Mouse (Mus musculus) left cerebral cortex, adult 2 months (tissue): ENCODE measurements around the gene Ppat. TPM values are rescaled to one million over a fixed set of nuclear protein-coding genes. Genes with fewer than 3 reads are reported as not detected.

ENCODE experiments used
- DNase-seq, 2 experiments: peaks; one replicate each; pipeline ENCODE4 v3.0.0; 2021 to 2022; ENCODE audit warnings: low spot score in 2 of 2, mixed read lengths in 1 of 2; ENCODE audit errors: extremely low spot score in 1 of 2
- H3K27ac ChIP-seq: fragments of 200-600 bp; 2 replicates; pipeline ENCODE4 v1.8.1; 2022
- H3K4me3 ChIP-seq: fragments of 200-600 bp; 2 replicates; pipeline ENCODE4 v1.8.1; 2022
- CTCF ChIP-seq: fragments of 200-600 bp; IDR thresholded peaks from 2 replicates; pipeline ENCODE4 v1.8.1; 2022; ENCODE audit warnings: antibody characterized with exemption, mild to moderate bottlenecking, moderate library complexity
- intact Hi-C: fragments of 180-260 bp; cut with DNase I; formaldehyde crosslinking; loops from one replicate; pipeline ENCODE4 v1.15.1; 2025
- total RNA-seq, 2 experiments: library from RNA; stranded (reverse); gene quantifications; 2 replicates each; pipeline ENCODE4 v1.2.3; 2021

Ppat gene
- total RNA-seq, 2 experiments from 2014 or later = 16.6 to 18.9 TPM

- intact Hi-C loops = no loop called here
- DNase-seq = no peak
- Histone ChIP-seq H3K4me3 (no peak overlapping the region), H3K27ac (no peak overlapping the region)
- no peak for TF ChIP-seq CTCF
Observed at GRCm38 (mm10) chr5:76969250-76969649, 17.9 kb upstream of the Ppat start.

DNA sequence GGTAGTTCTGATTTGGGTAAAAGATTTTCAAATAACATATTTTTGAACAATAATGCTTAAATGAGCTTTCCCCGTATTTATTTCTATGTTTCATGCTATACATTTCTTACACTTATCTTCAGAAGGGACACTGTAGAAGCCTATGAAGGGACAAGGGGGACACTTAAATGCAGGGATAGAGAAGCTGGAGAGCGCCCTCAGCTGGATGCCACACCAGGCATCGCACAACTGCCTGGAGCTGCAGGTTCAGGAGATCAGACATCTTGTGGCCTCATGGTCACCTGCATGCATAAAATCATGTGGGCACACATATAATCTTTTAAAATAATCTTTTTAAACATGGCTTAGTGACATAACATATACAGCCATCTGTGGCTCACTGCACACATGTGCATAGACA, 13.3 kb upstream of the Ppat start:
- no peak overlapping the region for H3K27ac ChIP-seq
- intact Hi-C loops = no loop called here
- peak; percentile 20 for TF ChIP-seq CTCF
- H3K4me3 ChIP-seq = no peak overlapping the region
- DNase-seq = no peak

- intact Hi-C loops = no loop called here
- H3K27ac ChIP-seq = no peak overlapping the region
- DNase-seq = no peak
- no peak overlapping the region for H3K4me3 ChIP-seq
- TF ChIP-seq CTCF = no peak
Observed at GRCm38 (mm10) chr5:76962545-76962944, 11.2 kb upstream of the Ppat start.

- no peak overlapping the region for H3K4me3 ChIP-seq
- DNase-seq = no peak
- no peak overlapping the region for H3K27ac ChIP-seq
- intact Hi-C loops = no loop called here
- no peak; the same call in 1 of the 2 replicates for TF ChIP-seq CTCF
Observed at GRCm38 (mm10) chr5:76959587-76959986, 8.2 kb upstream of the Ppat start.

DNA sequence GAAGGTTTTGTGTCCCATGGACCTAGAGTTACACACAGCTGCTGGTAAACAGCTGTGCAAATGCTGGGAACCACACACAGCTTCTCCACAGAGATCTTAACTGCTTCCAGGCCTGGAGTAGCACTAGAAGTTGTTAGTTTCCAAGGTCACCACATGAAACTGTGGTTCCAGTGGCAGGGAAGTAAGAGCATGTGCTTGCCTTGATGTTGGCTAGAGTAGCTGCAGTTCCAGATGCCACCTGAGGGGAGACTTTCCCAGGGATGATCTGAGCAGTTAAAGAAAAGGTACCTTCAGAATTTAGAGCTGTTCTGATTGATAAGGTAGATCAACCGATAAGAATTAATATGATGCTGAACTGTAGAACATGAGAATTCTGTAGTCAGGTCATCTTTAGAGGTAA, 6.6 kb upstream of the Ppat start:
- TF ChIP-seq CTCF = peak; percentile 43
- intact Hi-C loops = no loop called here
- Histone ChIP-seq H3K27ac (no peak overlapping the region), H3K4me3 (no peak overlapping the region)
- DNase-seq = no peak

DNA sequence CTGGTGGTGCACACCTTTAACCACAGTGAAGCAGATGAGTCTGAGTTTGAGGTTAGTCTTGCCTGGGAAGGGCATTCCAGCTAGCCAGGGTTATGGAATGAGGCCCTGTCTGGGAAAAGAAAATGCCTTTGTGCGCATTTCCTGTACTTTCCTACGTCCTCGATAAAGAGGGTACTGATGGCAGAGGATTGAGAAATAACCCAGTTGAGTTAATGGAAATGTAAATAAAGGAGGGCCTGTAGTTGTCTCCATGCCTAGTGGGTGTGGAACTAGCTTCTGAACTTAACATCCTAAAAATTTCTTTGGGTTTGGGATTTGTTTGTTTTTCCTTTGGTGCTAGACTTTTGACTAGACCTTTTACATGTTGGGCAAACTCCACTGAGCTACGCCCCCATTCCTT, 4.1 kb upstream of the Ppat start:
- TF ChIP-seq CTCF = no peak
- Histone ChIP-seq H3K27ac (no peak overlapping the region), H3K4me3 (no peak overlapping the region)
- intact Hi-C loops = no loop called here
- no peak for DNase-seq

- DNase-seq = no peak
- Histone ChIP-seq H3K4me3 (no peak overlapping the region), H3K27ac (no peak overlapping the region)
- no peak for TF ChIP-seq CTCF
- intact Hi-C loops = no loop called here
Observed at GRCm38 (mm10) chr5:76954271-76954900, 3.0 kb upstream of the Ppat start.

DNA sequence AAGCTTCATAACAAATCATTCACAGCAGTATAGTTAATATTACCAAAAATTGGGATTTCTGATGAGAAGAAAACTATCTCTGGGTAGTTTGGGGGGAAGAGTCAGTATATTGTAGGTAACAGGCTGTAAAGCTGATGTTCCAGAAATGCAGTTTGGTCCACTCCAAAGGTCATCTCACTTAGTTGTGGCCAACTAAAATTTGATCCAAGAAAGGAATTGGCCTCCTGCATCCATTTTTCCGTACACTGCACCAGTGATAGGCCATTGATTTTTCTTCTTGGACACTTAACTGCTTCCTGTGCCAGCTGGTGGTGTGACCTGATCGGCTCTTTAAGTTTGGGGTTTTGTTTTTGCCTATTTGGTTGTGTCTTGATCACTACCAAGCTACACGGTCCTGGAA, 2.4 kb upstream of the Ppat start:
- no peak for TF ChIP-seq CTCF
- Histone ChIP-seq H3K4me3 (no peak overlapping the region), H3K27ac (no peak overlapping the region)
- DNase-seq = no peak
- intact Hi-C loops = no loop called here

DNA sequence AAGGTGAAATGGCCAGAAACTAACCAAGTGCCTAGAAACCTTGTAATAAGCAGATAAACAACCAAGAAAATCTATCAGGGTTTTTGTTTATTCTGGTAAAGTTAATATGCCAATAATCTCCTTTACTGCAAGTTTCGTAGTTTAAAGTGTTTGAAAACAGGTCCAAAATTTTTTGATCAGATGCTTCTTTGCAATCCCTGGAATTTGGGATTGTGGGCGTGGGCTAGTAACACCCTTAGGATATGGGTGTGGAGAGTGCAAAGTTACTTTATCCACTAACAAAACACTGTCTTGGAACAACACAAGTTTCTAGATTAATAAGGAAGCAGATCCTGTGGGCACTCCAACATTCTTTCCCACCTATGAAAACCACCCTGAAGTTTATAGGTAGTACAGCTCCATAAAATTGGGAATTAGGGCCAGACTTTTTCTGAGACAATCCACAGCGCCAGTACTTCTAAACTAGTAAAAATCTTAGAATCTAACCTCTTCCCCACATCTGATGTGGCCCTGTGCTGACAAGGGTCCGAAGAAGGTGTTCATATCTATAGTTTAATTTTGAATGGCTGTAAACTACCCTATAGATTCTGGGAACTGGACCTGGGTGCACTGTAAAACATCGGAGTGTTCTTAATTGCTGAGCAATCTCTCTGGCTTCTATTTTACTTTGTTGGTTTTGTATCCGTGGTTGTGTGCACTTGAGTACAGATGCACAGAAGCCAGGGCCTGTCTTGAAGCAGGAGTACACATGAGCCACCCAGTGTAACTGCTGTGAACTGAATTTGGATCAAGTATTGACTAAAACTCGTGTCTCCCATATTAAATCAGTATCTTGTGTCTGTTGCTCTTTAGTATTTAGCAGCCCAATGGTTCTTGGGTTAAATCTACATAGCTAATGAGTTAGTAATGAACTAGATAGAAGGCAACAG, 998 bp upstream of the Ppat start:
- Histone ChIP-seq H3K27ac (peak overlapping the region; percentile 86), H3K4me3 (peak overlapping the region; percentile 76)
- TF ChIP-seq CTCF = no peak
- DNase-seq = no peak
- intact Hi-C loops = no loop called here

GRCm38 (mm10) chr5:76950343-76951105, 854 bp downstream of the Ppat start:
- intact Hi-C loops = loop anchor here (1.0 kb wide), 1 partner anchor 45 kb away; the partner anchor contains the start of gene Aasdh
- peak in 1 of 2 experiments; percentile 25 for DNase-seq
- no peak for TF ChIP-seq CTCF
- Histone ChIP-seq H3K27ac (peak overlapping the region; percentile 86), H3K4me3 (peak overlapping the region; percentile 76)

GRCm38 (mm10) chr5:76947758-76948157, 3.6 kb downstream of the Ppat start:
- TF ChIP-seq CTCF = no peak
- Histone ChIP-seq H3K27ac (no peak overlapping the region), H3K4me3 (no peak overlapping the region)
- intact Hi-C loops = no loop called here
- no peak for DNase-seq

DNA sequence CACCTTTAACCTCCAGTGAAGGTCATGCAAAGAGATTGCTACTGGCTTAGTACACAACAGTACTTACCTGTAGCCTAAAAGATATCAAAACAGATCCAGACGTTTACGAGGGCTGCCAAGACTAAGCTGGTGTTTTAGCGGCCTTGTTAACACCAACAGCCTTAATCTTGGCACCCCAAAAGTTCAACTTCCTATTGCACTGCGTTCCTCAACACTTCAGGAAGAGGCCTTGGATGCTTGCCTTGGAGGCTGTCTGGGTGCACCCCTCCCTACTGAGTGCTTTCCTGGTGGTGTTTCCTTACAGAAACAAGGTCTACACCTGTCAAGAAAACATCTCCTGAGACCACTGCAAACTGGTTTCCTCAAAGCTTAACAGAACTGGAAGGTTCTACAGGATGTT, 4.2 kb downstream of the Ppat start:
- no peak for DNase-seq
- TF ChIP-seq CTCF = no peak
- intact Hi-C loops = no loop called here

More for the DNA sequence above, 4.2 kb downstream of the Ppat start:
- H3K4me3 ChIP-seq = no peak overlapping the region
- H3K27ac ChIP-seq = peak overlapping the region; percentile 66; the same call in 1 of the 2 replicates
